Mouse (Mus musculus): ENCODE results near the gene Ppm1a.

DNA sequence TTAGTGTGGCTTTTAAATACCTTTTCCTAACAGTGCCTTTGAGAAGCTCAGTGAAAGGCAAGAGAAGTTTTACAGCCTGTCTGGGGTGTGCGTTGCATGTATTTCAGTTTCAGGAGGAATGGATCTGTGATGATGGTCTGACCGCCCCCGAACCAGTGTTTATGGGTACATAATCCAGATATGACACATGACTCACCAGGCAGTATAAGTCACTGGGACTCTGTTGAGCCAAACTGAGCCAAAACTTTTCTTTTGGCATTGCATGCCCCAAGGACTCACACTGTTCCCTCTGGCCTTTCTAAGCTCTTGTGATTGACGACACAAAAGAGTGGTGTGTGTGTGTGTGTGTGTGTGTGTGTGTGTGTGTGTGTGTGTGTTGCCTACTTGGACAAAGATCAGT is 8.4 kb upstream of the Ppm1a start:
- TF ChIP-seq MAFK (IDR thresholded peaks at IDR 0.05; ENCODE audit: insufficient read depth, low read depth, low read length): no peak
- no peak for TF ChIP-seq CHD2 (IDR thresholded peaks at IDR 0.05; ENCODE audit: low read depth, low read length)

Measured in ES-E14 (cell line).